Mouse (Mus musculus) E14TG2a.4 (cell line): Measurements from ENCODE around the gene Itgam.

Source experiments
- H3K27me3 ChIP-seq: 2 replicates; pipeline ENCODE4 v1.6.1; 2014; ENCODE audit warnings: low read length, control low read depth; ENCODE audit not compliant: insufficient read depth
- H3K36me3 ChIP-seq: 2 replicates; pipeline ENCODE4 v1.6.1; 2014; ENCODE audit warnings: low read length, control low read depth; ENCODE audit not compliant: insufficient read depth
- H3K4me1 ChIP-seq: replicated peaks from 2 replicates; pipeline ENCODE4 v1.6.1; 2014; ENCODE audit warnings: low read depth, low read length, control low read depth
- H3K4me3 ChIP-seq: replicated peaks from 2 replicates; pipeline ENCODE4 v1.5.1; 2014; ENCODE audit warnings: mild to moderate bottlenecking, low read length
- H3K9me3 ChIP-seq: 2 replicates; pipeline ENCODE4 v1.6.1; 2014; ENCODE audit warnings: low read length, control low read depth
- CTCF ChIP-seq: conservative IDR thresholded peaks from 2 replicates; pipeline ENCODE4 v1.5.1; 2014; ENCODE audit warnings: low read length
- NANOG ChIP-seq: IDR thresholded peaks from 2 replicates; pipeline ENCODE4 v1.6.1; 2014; ENCODE audit warnings: borderline replicate concordance, low read length, mixed read lengths
- POU5F1 ChIP-seq: IDR thresholded peaks from 2 replicates; pipeline ENCODE4 v1.6.1; 2014; ENCODE audit warnings: low read length, borderline replicate concordance

The Itgam gene

GRCm38 (mm10) chr7:128100742-128101357 lies 38.4 kb downstream of the Itgam start:
- Histone ChIP-seq H3K9me3 (peaks cover 5% of the 10 kb centered on the region; the same call in 1 of the 2 replicates), H3K36me3 (no peaks in the 10 kb centered on the region), H3K4me1 (no peaks in the 10 kb centered on the region), H3K27me3 (peaks cover 2% of the 10 kb centered on the region; the same call in 1 of the 2 replicates), H3K4me3 (no peak overlapping the region)
- no peak for TF ChIP-seq CTCF
- no peak for TF ChIP-seq POU5F1
- no peak for TF ChIP-seq NANOG

- Histone ChIP-seq H3K36me3 (no peaks in the 10 kb centered on the region), H3K4me1 (no peaks in the 10 kb centered on the region), H3K4me3 (no peak overlapping the region), H3K27me3 (peaks cover 2% of the 10 kb centered on the region; the same call in 1 of the 2 replicates), H3K9me3 (no peaks in the 10 kb centered on the region)
- TF ChIP-seq POU5F1 (no peak), CTCF (no peak), NANOG (no peak)
These were observed 42.8 kb downstream of the Itgam start for GRCm38 (mm10) chr7:128105246-128105645.

GRCm38 (mm10) chr7:128107462-128107861 lies 45.0 kb downstream of the Itgam start:
- TF ChIP-seq NANOG (no peak), POU5F1 (no peak), CTCF (no peak)
- Histone ChIP-seq H3K4me3 (no peak overlapping the region), H3K9me3 (no peaks in the 10 kb centered on the region), H3K27me3 (no peaks in the 10 kb centered on the region), H3K36me3 (no peaks in the 10 kb centered on the region), H3K4me1 (no peaks in the 10 kb centered on the region)

- H3K9me3 ChIP-seq = no peaks in the 10 kb centered on the region
- H3K4me3 ChIP-seq = no peak overlapping the region
- no peaks in the 10 kb centered on the region for H3K36me3 ChIP-seq
- peaks cover 4% of the 10 kb centered on the region; the same call in 1 of the 2 replicates for H3K27me3 ChIP-seq
- no peaks in the 10 kb centered on the region for H3K4me1 ChIP-seq
- no peak for TF ChIP-seq CTCF
- no peak for TF ChIP-seq POU5F1
- TF ChIP-seq NANOG = no peak
These were observed 47.9 kb downstream of the Itgam start for GRCm38 (mm10) chr7:128110314-128110713.

- Histone ChIP-seq H3K36me3 (no peaks in the 10 kb centered on the region), H3K27me3 (peaks cover 4% of the 10 kb centered on the region; the same call in 1 of the 2 replicates), H3K4me1 (no peaks in the 10 kb centered on the region), H3K4me3 (no peak overlapping the region), H3K9me3 (no peaks in the 10 kb centered on the region)
- no peak for TF ChIP-seq NANOG
These were observed 49.7 kb downstream of the Itgam start for GRCm38 (mm10) chr7:128112131-128112530.

GRCm38 (mm10) chr7:128114371-128115105 lies 52.1 kb downstream of the Itgam start:
- peaks cover 4% of the 10 kb centered on the region; the same call in 1 of the 2 replicates for H3K27me3 ChIP-seq
- no peak overlapping the region for H3K4me3 ChIP-seq
- no peaks in the 10 kb centered on the region for H3K36me3 ChIP-seq
- no peaks in the 10 kb centered on the region for H3K4me1 ChIP-seq
- no peaks in the 10 kb centered on the region for H3K9me3 ChIP-seq
- no peak for TF ChIP-seq NANOG
- TF ChIP-seq CTCF = no peak
- TF ChIP-seq POU5F1 = no peak

GRCm38 (mm10) chr7:128115211-128115958 lies 52.9 kb downstream of the Itgam start:
- Histone ChIP-seq H3K27me3 (peaks cover 4% of the 10 kb centered on the region; the same call in 1 of the 2 replicates), H3K4me3 (no peak overlapping the region), H3K9me3 (no peaks in the 10 kb centered on the region), H3K4me1 (no peaks in the 10 kb centered on the region), H3K36me3 (no peaks in the 10 kb centered on the region)
- TF ChIP-seq CTCF (no peak), POU5F1 (no peak), NANOG (no peak)

GRCm38 (mm10) chr7:128116396-128116795 lies 54.0 kb downstream of the Itgam start:
- TF ChIP-seq NANOG = no peak
- no peak for TF ChIP-seq POU5F1
- no peak for TF ChIP-seq CTCF

More at GRCm38 (mm10) chr7:128116396-128116795, 54.0 kb downstream of the Itgam start:
- Histone ChIP-seq H3K27me3 (peaks cover 4% of the 10 kb centered on the region; the same call in 1 of the 2 replicates), H3K9me3 (no peaks in the 10 kb centered on the region), H3K36me3 (no peaks in the 10 kb centered on the region), H3K4me3 (no peak overlapping the region), H3K4me1 (no peaks in the 10 kb centered on the region)
